ENCODE assay signal across 8 mouse cellular contexts in the genomic region with DNA sequence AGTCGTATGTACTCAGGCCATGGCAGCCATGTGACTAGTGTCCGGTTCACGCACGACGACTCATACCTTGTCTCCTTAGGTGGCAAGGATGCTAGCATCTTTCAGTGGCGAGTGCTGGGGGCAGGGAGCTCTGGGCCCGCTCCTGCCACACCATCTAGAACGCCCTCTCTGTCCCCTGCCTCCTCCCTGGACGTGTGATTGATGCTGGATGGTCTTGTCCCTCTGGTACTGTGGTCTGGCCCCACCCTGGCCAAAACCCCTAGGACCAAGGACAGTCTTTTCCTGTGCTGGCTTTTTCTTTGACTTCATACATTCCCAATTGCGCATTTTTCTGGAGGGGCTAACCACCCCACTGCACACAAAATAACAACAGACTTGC. TPM values are rescaled to one million over a fixed set of nuclear protein-coding genes. Genes with fewer than 3 reads are reported as not detected.
DNase-seq lines count a peak whose midpoint lies in the region; ATAC-seq lines count a peak whose summit lies in the region.

No protein-coding gene starts in this region.

- H3K4me1 ChIP-seq in kidney, embryonic 16.5 days (ENCODE audit: insufficient read depth, low read length) = peaks cover 34% of the 10 kb centered on the region
- 0 out of 2 replicates have a peak, but pooled peaks cover 2% of the 10 kb centered on the region for H3K4me1 ChIP-seq in brown adipose tissue, adult 24 weeks (ENCODE audit: control insufficient read depth, insufficient read depth, insufficient read length, low read length)
- peaks cover 13% of the 10 kb centered on the region for H3K4me1 ChIP-seq in hindbrain, embryonic 11.5 days (replicated peaks; ENCODE audit: control insufficient read depth, insufficient read depth, low read length)
- H3K4me1 ChIP-seq in midbrain, embryonic 13.5 days (replicated peaks) = peaks cover 38% of the 10 kb centered on the region

- H3K4me3 ChIP-seq in kidney, embryonic 16.5 days (ENCODE audit: low read length) = peak overlapping the region; percentile 98
- H3K4me3 ChIP-seq in brown adipose tissue, adult 24 weeks (ENCODE audit: insufficient read depth, low read depth, low read length) = peak overlapping the region; percentile 86
- H3K4me3 ChIP-seq in hindbrain, embryonic 11.5 days (ENCODE audit: low read depth, low read length) = peak overlapping the region; percentile 97
- H3K4me3 ChIP-seq in midbrain, embryonic 13.5 days (replicated peaks) = peak overlapping the region; percentile 98

- H3K9me3 ChIP-seq in kidney, embryonic 16.5 days (ENCODE audit: low read length) = no peaks in the 10 kb centered on the region
- no peaks in the 10 kb centered on the region for H3K9me3 ChIP-seq in hindbrain, embryonic 11.5 days (ENCODE audit: control insufficient read depth, low read length)
- H3K9me3 ChIP-seq in midbrain, embryonic 13.5 days = no peaks in the 10 kb centered on the region

- no peak for DNase-seq in kidney, adult 18-20 months
- no peak for DNase-seq in hindbrain, embryonic 11.5 days (ENCODE audit: low spot score)
- DNase-seq in right cerebral cortex, postnatal 4 days = no peak
- no peak for DNase-seq in ovary, postnatal 36 days (ENCODE audit: low spot score)
- DNase-seq in kidney, adult 11 months = no peak

- peak overlapping the region; percentile 99 for H3K9ac ChIP-seq in kidney, embryonic 16.5 days (replicated peaks; ENCODE audit: low read length)
- peak overlapping the region; percentile 100 for H3K9ac ChIP-seq in hindbrain, embryonic 11.5 days (ENCODE audit: low read depth, low read length)
- peak overlapping the region; percentile 99 for H3K9ac ChIP-seq in midbrain, embryonic 13.5 days (replicated peaks)

- H3K4me2 ChIP-seq in kidney, embryonic 16.5 days (replicated peaks; ENCODE audit: low read depth, low read length) = peak overlapping the region; percentile 69
- peak overlapping the region; percentile 64 for H3K4me2 ChIP-seq in hindbrain, embryonic 11.5 days (replicated peaks; ENCODE audit: low read depth, low read length)
- H3K4me2 ChIP-seq in midbrain, embryonic 13.5 days (replicated peaks) = peak overlapping the region; percentile 72

- ATAC-seq in kidney, embryonic 16.5 days (ENCODE audit: low FRiP score, low TSS enrichment) = peak; percentile 28; the same call in 1 of the 2 replicates
- ATAC-seq in hindbrain, embryonic 11.5 days (ENCODE audit: low FRiP score) = peak; percentile 55
- ATAC-seq in midbrain, embryonic 13.5 days = peak; percentile 53

- peak overlapping the region; percentile 81 for H3K27ac ChIP-seq in kidney, embryonic 16.5 days (ENCODE audit: low read length)
- H3K27ac ChIP-seq in brown adipose tissue, adult 24 weeks (replicated peaks; ENCODE audit: low read depth, low read length) = no peak overlapping the region; the same call in 1 of the 2 replicates
- H3K27ac ChIP-seq in hindbrain, embryonic 11.5 days (ENCODE audit: low read depth, low read length) = peak overlapping the region; percentile 98
- peak overlapping the region; percentile 98 for H3K27ac ChIP-seq in midbrain, embryonic 13.5 days

- 25% methylated on average over 10 of the region's 10 CpGs for WGBS in kidney, embryonic 16.5 days
- 32% methylated on average over 10 of the region's 10 CpGs for WGBS in hindbrain, embryonic 11.5 days
- 38% methylated on average over 10 of the region's 10 CpGs for WGBS in midbrain, embryonic 13.5 days

- H3K27me3 ChIP-seq in kidney, embryonic 16.5 days (ENCODE audit: insufficient read depth, low read length) = no peaks in the 10 kb centered on the region
- no peaks in the 10 kb centered on the region for H3K27me3 ChIP-seq in hindbrain, embryonic 11.5 days (ENCODE audit: control insufficient read depth, insufficient read depth, low read length)
- H3K27me3 ChIP-seq in midbrain, embryonic 13.5 days = no peaks in the 10 kb centered on the region

- H3K36me3 ChIP-seq in kidney, embryonic 16.5 days (ENCODE audit: insufficient read depth, low read length) = peaks cover 39% of the 10 kb centered on the region
- 0 out of 2 replicates have a peak, but pooled peaks cover under 1% of the 10 kb centered on the region for H3K36me3 ChIP-seq in hindbrain, embryonic 11.5 days (ENCODE audit: control insufficient read depth, insufficient read depth, low read length)
- peaks cover 30% of the 10 kb centered on the region for H3K36me3 ChIP-seq in midbrain, embryonic 13.5 days

RNA-seq across cellular contexts. Expression of gene Mta2, which starts 0.6 kb away (rescaled TPM):
- polyA plus RNA-seq in kidney, embryonic 16.5 days (2015; fragmentation: Nextera tagmentation; extraction: Ambion mirVana) = 179 and 180 TPM in 2 replicates
- 28.2 and 30.6 TPM in 2 replicates for polyA plus RNA-seq in brown adipose tissue, adult 24 weeks (2012; ENCODE audit: insufficient read depth, insufficient read length, missing spikeins)
- 45.6 and 52.3 TPM in 2 replicates for polyA plus RNA-seq in hindbrain, embryonic 11.5 days (2014; fragmentation: Nextera tagmentation; extraction: Ambion mirVana)
- 149 and 153 TPM in 2 replicates for polyA plus RNA-seq in midbrain, embryonic 13.5 days (2015; fragmentation: Nextera tagmentation; extraction: Ambion mirVana)

RNA-seq across cellular contexts. Expression of gene Eml3, which starts 11.8 kb away (rescaled TPM):
- 33.2 and 34.1 TPM in 2 replicates for polyA plus RNA-seq in kidney, embryonic 16.5 days (2015; fragmentation: Nextera tagmentation; extraction: Ambion mirVana)
- 11.6 and 12.9 TPM in 2 replicates for polyA plus RNA-seq in brown adipose tissue, adult 24 weeks (2012; ENCODE audit: insufficient read depth, insufficient read length, missing spikeins)
- polyA plus RNA-seq in hindbrain, embryonic 11.5 days (2014; fragmentation: Nextera tagmentation; extraction: Ambion mirVana) = 6.5 and 7.8 TPM in 2 replicates
- 8.7 and 9.2 TPM in 2 replicates for polyA plus RNA-seq in midbrain, embryonic 13.5 days (2015; fragmentation: Nextera tagmentation; extraction: Ambion mirVana)

RNA-seq across cellular contexts. Expression of gene Rom1, which starts 12.0 kb away (rescaled TPM):
- polyA plus RNA-seq in kidney, embryonic 16.5 days (2015; fragmentation: Nextera tagmentation; extraction: Ambion mirVana) = 4.3 and 4.5 TPM in 2 replicates
- polyA plus RNA-seq in brown adipose tissue, adult 24 weeks (2012; ENCODE audit: insufficient read depth, insufficient read length, missing spikeins) = 4.5 and 11.4 TPM in 2 replicates
- polyA plus RNA-seq in hindbrain, embryonic 11.5 days (2014; fragmentation: Nextera tagmentation; extraction: Ambion mirVana) = 1.0 and 1.1 TPM in 2 replicates
- 1.9 and 2.4 TPM in 2 replicates for polyA plus RNA-seq in midbrain, embryonic 13.5 days (2015; fragmentation: Nextera tagmentation; extraction: Ambion mirVana)

RNA-seq across cellular contexts. Expression of gene Tut1, which starts 12.5 kb away (rescaled TPM):
- polyA plus RNA-seq in kidney, embryonic 16.5 days (2015; fragmentation: Nextera tagmentation; extraction: Ambion mirVana) = 36.0 and 38.3 TPM in 2 replicates
- polyA plus RNA-seq in brown adipose tissue, adult 24 weeks (2012; ENCODE audit: insufficient read depth, insufficient read length, missing spikeins) = 6.9 and 7.5 TPM in 2 replicates
- 23.7 and 27.8 TPM in 2 replicates for polyA plus RNA-seq in hindbrain, embryonic 11.5 days (2014; fragmentation: Nextera tagmentation; extraction: Ambion mirVana)
- 32.4 and 32.6 TPM in 2 replicates for polyA plus RNA-seq in midbrain, embryonic 13.5 days (2015; fragmentation: Nextera tagmentation; extraction: Ambion mirVana)

RNA-seq across cellular contexts. Expression of gene B3gat3, which starts 21.0 kb away (rescaled TPM):
- polyA plus RNA-seq in kidney, embryonic 16.5 days (2015; fragmentation: Nextera tagmentation; extraction: Ambion mirVana) = 51.1 and 53.5 TPM in 2 replicates
- polyA plus RNA-seq in brown adipose tissue, adult 24 weeks (2012; ENCODE audit: insufficient read depth, insufficient read length, missing spikeins) = 30.2 and 30.8 TPM in 2 replicates
- polyA plus RNA-seq in hindbrain, embryonic 11.5 days (2014; fragmentation: Nextera tagmentation; extraction: Ambion mirVana) = 43.5 and 45.8 TPM in 2 replicates
- polyA plus RNA-seq in midbrain, embryonic 13.5 days (2015; fragmentation: Nextera tagmentation; extraction: Ambion mirVana) = 82.2 and 89.5 TPM in 2 replicates
